Mouse (Mus musculus): ENCODE measurements around the gene Nt5c.
"Not testable (repeated sequence)": the region's sequence is repeated elsewhere in the genome, so short reads cannot be mapped to it uniquely, and the experiment has no call there.

The Nt5c gene

DNA sequence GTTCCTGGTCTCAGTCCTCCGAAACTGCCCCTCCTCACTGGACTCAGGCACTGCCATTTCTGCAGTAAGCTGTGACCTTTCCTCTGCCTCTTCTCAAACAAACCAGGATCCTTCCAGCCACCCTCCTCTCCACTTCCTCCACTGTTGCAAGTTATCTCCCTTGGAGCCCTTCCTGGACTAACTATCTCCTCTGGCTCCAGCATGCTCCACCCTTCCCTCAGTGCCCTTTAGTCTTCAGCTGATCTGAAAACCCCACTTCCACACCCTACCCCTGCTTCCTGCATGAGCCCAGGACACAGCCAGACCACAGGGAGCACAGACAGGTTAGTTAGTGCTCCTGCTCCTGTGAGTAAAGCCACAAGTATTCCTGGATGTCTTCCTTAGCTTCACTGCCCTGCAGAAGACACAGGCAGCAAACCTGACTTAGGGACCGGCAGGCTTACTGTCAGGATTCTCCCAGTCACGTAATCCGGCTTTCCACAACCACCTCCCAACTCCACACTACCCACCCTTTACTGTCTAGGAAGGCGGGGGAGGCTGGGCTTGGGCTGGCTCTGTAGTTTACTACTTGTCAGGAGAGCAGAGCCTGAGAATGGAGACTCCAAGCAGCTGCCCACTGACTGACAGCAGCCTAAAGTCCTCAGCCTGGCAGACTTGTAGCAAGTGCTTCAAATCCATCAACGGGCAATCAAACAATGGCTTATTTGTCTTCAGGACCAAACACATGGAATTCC, 18.3 kb upstream of the Nt5c start:
- DNase-seq, result no peak

DNA sequence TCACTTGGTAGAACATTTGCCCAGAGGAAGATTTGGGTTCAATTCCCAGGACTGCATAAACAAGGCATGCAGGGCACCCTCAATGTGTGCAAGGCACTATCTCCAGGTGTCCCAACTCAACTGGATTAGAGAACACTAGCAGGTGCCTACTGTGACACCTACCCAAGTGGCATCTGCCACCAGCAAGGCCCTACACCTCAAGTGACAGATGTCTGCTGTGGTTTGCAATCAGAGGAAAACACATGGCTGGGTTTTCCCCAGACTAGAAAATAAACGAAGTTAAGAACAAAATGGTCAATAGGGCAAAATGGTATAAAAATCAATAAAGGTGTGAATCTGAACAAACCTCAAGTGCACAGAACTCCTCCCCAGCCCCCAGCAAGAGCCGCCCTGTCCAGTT, 16.4 kb upstream of the Nt5c start:
- no peak for DNase-seq

DNA sequence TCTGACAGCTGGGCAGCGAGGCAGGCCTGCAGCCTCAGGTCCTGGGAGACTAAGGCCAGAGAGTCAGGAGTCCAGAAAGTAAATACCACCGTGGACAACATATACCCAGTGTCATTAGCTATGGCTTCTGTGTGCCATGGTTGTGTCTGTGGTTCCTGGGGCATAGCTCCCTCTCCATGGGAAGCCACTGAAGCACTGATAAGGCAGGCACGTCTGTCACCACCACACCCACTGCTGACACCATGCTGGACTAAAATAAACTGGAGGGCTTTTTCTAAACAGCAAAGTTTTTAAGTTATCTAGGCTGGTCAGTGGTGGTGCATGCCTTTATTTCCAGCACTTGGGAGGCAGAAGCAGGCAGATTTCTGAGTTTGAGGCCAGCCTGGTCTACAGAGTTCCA, 14.9 kb upstream of the Nt5c start:
- DNase-seq, result no peak

DNA sequence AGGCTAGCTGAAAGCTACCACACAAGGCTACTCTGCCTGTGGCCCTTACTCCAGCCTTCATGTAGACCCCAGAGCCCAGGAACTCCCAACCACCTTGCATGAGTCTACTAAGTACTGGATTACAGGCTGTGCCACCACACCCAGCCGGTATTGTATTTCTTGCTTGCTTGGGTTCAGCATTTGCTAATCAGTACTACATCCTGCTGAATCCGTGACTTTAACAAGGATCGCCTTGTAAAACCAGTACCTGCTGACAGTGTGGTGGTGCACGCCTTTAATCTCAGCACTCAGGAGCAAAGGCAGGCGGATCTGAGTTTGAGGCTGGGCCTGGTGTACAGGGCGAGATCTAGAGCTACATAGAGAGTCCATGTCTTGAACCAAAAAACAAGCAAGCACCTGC, 11.0 kb upstream of the Nt5c start:
- DNase-seq, result no peak

DNA sequence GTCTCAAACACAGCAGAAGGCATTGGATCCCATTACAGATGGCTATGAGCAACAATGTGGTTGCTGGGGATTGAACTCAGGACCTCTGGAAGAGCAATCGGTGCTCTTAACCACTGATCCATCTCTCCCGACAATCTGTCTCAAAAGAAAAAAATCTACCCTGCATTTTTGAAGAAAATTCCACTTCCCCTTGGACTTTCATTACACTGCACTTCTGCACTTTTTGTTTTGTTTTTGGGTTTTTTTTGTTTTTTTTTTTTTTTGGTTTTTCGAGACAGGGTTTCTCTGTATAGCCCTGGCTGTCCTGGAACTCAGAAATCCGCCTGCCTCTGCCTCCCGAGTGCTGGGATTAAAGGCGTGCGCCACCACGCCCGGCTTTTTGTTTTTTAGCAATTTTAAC, 4.9 kb upstream of the Nt5c start:
- not testable (repeated sequence) for DNase-seq

DNA sequence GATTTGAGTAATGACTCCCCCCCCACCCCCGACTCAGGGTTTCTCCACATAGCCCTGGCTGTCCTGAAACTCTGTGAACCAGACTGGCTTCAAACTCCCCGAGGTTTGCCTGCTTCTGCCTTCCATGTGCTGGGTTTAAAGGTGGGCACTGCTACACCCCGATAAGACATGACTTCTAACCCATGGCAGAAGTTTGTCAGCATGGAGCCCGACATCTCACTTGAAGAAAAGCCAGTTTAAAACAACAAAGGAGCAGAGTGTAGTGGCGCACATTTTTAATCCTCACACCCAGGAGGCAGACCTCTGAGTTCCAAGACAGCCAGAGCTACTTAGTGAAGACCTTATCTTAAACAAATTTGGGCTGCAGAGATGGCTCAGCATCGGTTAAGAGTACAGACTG, 725 bp upstream of the Nt5c start:
- DNase-seq, result no peak

DNA sequence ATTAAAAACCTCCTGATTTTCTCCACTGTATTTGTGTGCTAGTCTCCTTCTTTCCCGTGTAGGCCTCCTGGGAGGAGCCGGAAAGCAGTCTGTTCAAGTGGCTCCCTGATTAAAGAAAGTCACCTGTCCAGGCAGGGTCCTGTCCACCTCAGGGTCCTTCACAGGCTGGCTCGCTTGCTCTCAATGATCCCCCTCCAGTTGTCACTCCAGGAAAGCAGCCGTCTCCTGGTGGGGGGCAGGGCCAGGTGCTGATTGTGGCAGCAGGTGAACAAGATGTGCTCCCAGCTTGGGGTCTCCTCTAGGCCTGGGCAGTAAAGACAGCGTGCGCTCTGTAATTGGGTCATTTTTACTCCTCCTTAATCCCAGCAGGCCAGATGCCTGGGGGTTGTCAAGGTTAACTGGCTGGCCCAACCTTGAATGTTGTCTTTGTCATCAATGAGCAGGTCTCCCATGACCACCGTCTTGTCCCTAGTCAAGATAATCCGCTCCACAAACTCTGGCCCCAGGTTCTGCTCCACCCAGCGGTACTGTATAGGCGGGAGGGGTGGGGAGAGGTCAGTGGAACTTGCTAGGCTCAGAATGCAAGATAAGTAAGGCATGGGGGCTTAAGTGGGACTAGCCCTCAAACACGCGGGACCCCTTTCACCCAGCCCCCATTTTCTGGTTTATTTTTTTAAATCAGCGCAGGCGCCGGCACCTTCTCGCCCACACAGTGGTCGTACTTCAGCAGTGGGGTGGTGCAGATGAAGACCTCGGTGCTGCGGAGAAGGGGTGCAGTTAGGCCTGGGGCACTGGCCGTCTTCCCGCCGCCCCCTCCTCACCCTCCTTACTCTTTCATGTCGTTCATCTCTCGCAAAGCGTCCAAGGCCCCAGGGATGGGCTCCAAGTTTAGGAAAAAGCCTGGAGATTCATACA, 964 bp downstream of the Nt5c start:
- DNase-seq, result no peak

DNA sequence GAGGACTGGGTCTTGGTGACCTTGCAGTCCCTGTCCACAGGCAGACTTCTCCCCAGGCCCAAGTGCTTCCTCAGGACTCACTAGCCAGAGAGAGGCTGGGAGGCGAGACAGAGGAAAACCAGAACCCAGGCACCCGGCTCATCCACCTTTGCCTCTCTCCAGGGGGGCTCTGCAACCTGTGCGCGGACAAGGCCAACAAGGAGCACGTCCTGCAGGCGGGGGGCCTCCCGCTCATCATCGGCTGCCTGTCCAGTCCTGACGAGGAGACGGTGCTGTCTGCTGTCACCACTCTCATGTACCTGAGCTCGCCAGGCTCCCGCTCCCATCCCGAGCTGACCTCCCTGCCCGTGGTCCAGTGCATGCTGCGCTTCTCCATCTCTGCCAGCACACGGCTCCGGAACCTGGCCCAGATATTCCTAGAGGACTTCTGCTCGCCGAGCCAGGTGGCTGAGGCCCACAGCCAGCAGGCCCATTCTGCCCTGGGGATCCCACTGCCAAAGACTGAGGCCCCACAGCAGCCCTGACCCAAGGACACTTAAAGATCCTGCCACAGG, 3.0 kb downstream of the Nt5c start:
- no peak for DNase-seq

DNA sequence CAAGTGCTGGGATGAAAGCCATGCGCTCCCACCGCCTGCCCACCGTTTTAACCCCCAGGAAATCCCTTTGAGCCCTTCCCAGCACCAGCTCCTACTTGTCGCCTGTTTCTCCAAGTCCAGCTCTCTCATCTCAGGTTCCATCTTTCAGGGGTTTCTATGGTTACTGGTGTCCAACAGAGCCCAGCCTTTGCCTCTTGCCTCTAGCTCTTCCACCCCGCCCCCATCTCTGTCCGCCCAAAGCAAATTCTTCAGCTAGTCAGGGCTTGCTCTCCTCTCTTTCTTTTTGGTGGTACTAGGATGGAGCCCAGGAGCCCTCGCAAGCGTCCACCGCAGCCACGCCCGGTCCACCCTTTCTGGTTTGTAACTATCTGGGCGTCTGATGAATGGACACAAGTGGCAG, 6.5 kb downstream of the Nt5c start:
- no peak for DNase-seq

DNA sequence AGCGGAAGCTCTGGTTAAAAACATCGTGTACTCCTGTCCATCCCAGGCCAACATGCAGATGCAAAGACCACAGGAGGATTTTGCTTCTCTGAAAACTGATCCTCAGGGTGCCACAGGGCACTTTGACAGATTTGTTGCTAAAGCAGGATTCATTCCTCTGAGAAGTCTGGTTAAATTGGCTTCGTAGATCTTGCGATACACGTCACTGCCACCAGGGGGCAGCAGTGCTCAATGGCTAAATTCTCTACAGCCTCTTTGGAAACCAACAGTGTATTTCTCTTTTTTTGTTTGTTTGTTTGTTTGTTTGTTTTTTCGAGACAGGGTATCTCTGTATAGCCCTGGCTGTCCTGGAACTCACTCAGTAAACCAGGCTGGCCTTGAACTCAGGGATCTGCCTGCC, 7.9 kb downstream of the Nt5c start:
- peak; percentile 52 to 68 for DNase-seq

DNA sequence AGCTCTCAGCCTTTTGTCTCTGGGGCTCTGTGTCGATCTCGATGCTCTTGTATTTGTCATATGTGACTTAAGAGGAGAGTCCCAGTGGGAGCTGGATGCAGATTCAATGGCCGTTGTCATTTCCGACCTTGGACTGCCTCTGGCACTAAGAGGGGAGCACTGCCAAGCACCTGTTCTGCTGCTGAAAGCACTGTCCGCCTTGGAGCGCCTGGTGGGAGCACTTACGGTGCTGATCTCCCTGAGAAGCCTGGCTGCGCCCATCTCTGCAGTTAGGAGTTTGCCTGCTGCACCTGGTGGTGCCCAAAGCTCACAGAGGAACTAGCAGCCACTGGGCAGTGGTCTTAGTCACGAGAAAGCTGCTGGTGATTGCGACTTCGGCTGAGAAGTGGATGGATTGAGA, 8.4 kb downstream of the Nt5c start:
- no peak for DNase-seq

DNA sequence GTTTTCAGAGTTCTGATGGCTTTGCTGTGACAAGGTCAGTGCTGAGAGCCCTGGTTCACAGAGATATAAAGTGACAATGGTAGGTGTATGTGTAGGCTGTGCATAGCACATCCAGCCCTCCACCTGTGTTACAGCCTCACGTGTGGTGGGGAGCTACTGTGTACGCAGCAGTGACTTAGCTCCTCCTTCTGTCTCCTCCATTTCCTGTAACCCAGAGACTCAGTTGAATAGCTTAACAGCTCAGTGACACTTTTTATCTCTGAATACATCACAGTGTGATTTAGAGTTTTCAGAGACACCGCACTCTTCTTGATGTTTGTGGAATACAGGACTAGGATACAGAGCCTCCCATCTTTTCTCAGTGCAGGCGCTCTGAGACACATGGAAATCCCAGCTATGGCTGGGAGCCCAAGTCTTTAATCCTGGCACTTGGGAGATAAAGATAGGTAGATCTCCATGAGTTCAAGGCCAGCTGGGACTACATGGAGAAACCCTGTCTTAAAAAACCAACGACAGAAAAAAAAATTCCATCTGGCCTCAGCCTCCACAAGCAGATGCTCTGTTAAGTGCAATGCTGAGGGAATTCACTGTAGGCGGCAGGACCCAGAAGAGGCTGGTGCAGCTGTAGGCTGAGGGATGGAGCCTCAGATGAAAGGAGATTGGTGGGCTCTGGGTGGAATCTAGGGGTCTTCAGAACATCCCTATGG, 10.0 kb downstream of the Nt5c start:
- DNase-seq, result no peak

DNA sequence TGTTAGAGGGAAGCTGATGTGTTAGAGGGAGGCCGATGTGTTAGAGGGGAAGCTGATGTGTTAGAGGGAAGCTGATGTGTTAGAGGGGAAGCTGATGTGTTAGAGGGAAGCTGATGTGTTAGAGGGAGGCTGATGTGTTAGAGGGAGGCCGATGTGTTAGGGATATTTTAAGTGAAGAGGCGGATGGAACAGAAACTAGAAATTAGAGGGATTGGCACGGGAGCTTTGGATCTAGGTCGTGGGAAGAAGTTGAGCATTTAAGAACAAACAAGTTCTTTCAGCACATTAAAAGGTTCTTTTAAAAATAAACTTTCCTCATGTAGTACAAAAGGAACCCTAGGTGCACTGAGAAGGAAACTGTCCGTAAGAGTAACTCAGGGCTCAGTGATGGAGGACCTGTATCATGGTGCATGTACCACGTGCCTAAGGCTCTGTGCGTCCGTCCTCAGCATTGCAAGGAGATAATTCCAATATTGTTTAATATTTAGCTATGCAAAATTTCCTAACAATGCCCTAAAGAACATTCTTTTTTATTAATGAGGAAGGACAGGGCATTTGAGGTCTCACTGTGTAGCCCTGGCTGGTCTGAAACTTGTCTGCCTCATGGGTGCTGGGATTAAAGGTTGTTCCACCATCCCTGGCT, 13.2 kb downstream of the Nt5c start:
- DNase-seq, result no peak

DNA sequence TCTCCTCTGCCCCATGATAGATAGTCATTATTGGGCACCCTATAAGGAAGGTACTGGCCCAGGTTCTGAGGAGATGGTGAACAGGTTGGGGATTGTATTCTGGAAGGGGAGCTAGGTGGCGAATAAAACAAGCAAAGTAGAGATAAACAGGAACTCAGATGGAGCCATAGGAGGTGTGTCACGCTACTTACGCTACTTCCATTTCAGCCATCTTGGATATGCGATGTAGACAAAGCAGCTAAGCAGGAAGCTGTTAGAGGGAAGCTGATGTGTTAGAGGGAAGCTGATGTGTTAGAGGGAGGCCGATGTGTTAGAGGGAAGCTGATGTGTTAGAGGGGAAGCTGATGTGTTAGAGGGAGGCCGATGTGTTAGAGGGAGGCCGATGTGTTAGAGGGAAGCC, 14.3 kb downstream of the Nt5c start:
- DNase-seq, result not testable (repeated sequence)

DNA sequence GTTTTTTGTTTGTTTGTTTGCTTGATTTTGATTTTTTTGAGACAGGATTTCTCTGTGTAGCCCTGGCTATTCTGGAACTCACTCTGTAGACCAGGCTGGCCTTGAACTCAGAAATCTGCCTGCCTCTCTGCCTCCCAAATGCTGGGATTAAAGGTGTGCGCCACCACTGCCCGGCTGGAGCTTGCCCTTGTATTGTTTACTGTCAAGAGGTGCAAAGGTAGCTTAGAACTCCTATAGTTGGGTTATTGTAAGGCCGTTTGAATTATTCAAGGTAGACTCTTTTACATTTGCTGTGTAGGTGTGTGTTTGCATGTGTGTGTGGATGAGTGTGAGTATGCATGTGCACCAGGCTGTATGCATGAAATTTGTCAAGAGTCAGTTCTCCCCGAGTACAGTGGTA, 15.0 kb downstream of the Nt5c start:
- not testable (repeated sequence) for DNase-seq

DNA sequence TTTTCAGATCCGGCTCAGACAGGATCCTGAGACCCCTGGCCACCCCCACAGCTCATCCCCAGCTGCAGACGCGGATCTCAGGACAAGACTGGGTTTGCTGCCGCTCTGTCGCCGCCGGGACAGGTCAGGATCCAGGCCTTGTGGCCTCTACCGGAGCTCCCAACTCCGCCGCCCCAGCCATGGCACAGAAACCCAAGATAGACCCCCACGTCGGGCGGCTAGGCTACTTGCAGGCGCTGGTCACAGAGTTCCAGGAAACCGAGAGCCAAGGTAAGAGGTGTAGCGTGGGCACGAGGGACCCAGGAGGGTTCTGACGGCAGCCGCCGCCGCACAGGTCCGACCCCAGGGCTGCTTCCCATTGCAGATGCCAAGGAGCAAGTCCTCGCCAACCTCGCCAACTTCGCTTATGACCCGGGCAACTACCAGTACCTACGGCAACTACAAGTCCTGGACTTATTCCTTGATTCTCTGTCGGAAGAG, 15.9 kb downstream of the Nt5c start:
- DNase-seq, result no peak

DNA sequence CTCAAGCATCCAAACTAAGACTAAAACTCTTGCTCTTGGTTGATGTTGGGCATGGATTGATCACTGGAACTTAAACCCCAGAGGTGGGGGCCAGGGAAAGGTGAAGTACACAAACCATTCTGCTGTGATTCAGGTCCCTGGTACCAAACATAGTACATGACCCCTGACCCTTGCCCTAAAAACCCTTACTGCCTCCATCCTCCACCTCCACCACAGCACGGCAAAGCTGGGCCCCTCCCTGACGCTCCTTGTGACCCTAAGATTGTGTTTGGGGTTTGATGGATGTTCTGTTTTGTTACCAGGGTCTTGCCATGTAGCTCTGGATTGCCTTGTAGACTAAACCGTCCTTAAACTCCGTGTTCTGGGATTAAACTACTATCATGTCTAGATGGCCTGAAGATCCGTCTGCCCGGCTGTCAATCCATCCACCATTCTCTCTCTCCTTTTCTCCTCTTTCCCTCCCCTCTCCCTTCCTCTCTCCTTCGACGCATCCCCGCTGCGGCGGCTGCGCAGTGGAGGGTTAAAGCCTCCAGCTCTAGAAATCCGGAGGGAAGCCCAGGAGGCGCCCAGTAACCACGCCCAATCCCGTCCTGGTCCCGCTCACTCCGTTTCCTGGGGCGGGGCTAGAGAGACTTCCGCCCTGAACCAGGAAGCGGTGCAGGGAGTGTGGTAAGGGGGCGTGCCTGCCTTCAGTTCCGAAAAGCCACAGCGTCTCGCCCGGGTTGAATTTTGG, 16.5 kb downstream of the Nt5c start, which contains the start of gene Armc7:
TSS of gene Armc7 (plus strand) at position 643 of the 733 bp plus-strand sequence.
- peak; percentile 96 to 97 for DNase-seq

DNA sequence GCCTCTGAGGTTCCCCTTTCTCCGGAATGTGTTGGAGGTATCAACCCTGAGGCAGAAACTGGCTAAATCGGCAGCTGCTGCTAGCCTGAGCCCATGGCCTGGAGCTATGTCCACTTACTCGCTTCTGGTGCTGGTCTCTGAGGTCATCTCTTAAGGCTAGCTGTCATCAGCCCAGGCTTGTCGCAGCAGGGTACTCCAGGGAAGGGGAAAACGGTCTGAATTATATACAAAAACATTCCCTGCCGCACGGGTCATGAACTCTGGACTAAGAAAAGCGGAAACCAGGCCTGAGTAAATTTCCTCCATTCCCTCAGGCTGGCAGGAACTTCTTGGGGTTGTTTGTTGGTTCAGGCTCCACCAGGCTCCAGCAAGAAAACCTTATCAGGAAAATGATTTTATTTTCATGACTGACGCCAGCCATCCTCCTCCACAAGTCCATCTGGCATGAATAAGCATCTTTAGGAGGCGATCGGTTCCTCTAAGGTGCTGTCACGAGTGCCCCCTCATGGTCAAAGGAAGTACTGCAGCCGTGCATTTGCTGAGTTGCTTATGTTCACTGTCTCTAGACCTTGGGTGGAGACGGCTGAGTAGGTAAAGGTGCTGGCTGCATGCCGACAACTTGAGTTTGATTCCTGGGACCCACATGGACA, 17.9 kb downstream of the Nt5c start:
- DNase-seq, result peak; percentile 93 to 95

DNA sequence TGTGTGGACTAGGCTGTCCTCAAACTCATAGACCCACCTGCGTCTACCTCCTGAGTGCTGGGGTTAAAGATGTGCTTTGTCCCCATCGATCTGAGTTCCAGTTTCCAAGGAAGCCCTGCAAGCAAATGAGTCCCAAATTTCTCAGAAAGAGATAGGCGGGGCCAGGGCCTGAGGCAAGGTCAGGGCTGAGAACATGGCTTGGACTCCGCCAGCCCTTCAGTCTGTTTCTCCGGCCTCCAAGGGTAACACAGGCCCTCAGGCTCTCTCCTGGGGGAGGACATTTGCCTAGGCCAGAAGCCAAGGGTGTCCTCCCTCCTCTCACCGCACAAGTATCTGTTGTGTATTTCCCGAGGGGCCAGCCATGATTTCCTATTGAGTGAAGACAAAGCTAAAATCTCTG, 19.5 kb downstream of the Nt5c start:
- no peak for DNase-seq

DNA sequence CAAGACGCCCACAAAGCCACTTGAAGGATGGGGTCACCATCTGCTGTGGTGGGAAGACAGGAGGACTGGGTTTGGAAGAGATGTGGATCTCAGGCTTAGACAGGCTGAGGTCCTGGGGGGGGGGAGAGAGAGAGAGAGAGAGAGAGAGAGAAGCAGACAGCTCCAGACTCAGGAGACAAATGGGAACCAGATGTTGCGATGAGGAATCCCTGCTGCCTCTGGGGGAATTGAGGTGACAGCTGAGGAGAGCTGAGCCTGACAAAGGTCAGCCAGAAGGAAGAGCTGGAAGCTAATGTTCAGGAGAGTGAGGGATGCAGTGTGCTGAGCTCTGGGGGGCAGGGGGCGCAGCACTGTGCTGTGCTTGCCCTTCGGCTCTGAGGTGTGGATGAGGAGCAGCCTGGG, 24.4 kb downstream of the Nt5c start:
- no peak for DNase-seq

DNA sequence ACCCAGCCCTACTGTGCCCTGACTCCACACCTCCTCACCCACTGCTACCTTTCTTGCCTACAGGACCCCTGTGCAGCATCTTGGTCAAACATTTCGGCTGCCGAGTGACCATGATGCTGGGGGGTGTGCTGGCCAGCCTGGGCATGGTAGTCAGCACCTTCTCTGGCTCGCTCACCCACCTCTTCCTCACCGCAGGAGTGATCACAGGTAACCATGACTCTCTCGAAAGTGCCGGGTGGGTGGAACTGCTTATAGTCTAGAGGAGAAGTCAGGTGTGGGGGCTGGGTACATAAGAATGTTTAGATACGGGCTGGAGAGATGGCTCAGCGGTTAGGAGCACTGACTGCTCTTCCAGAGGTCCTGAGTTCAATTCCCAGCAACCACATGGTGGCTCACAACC, 26.8 kb downstream of the Nt5c start:
- no peak for DNase-seq
